Mouse (Mus musculus) liver, embryonic 12.5 days (tissue): ENCODE data around the gene Id3. TPM values are rescaled to one million over a fixed set of nuclear protein-coding genes. Genes with fewer than 3 reads are reported as not detected.
"Not testable (repeated sequence)": the region's sequence is repeated elsewhere in the genome, so short reads cannot be mapped to it uniquely, and the experiment has no call there.

Source experiments
- ATAC-seq: fragments of 200-750 bp; cut with Nextera tagmentation; 2 replicates; pipeline ENCODE4 v1.8.0; 2017; ENCODE audit warnings: moderate number of reproducible peaks, mild to moderate bottlenecking, moderate library complexity
- H3K27ac ChIP-seq: fragments of 300-500 bp; sonication (generic); 2 replicates; pipeline ENCODE4 v1.5.1; 2016; ENCODE audit warnings: mild to moderate bottlenecking
- H3K27me3 ChIP-seq: fragments of 300-500 bp; sonication (generic); replicated peaks from 2 replicates; pipeline ENCODE4 v1.6.1; 2016; ENCODE audit warnings: mild to moderate bottlenecking, moderate library complexity
- H3K36me3 ChIP-seq: fragments of 300-500 bp; sonication (generic); 2 replicates; pipeline ENCODE4 v1.6.1; 2016; ENCODE audit warnings: mild to moderate bottlenecking, moderate library complexity
- H3K4me1 ChIP-seq: fragments of 300-500 bp; sonication (generic); 2 replicates; pipeline ENCODE4 v1.6.1; 2016
- H3K4me2 ChIP-seq: fragments of 300-500 bp; sonication (generic); 2 replicates; pipeline ENCODE4 v1.6.1; 2016; ENCODE audit warnings: mild to moderate bottlenecking, moderate library complexity
- H3K4me3 ChIP-seq: fragments of 300-500 bp; sonication (generic); 2 replicates; pipeline ENCODE4 v1.5.1; 2016; ENCODE audit warnings: mild to moderate bottlenecking, moderate library complexity
- H3K9ac ChIP-seq: fragments of 300-500 bp; sonication (generic); 2 replicates; pipeline ENCODE4 v1.6.1; 2016; ENCODE audit warnings: mild to moderate bottlenecking, moderate library complexity
- H3K9me3 ChIP-seq: fragments of 300-500 bp; sonication (generic); replicated peaks from 2 replicates; pipeline ENCODE4 v1.6.1; 2016; ENCODE audit warnings: mild to moderate bottlenecking, moderate library complexity
- WGBS: fragments of 180-500 bp; shearing (Covaris S2); methylation state at CpG from one replicate; pipeline ENCODE4 v1.1.7; 2016; ENCODE audit not compliant: insufficient replicate concordance; 5-methylcytosine and 5-hydroxymethylcytosine counted together
- polyA plus RNA-seq: library from polyadenylated mRNA; unstranded; fragments of >200 nt; fragmentation: Nextera tagmentation; extraction: Ambion mirVana; gene quantifications from 2 replicates; pipeline ENCODE4 v1.2.1, GENCODE M21; 2016

Id3 gene
- polyA plus RNA-seq: 80.9 and 88.1 TPM in 2 replicates

DNA sequence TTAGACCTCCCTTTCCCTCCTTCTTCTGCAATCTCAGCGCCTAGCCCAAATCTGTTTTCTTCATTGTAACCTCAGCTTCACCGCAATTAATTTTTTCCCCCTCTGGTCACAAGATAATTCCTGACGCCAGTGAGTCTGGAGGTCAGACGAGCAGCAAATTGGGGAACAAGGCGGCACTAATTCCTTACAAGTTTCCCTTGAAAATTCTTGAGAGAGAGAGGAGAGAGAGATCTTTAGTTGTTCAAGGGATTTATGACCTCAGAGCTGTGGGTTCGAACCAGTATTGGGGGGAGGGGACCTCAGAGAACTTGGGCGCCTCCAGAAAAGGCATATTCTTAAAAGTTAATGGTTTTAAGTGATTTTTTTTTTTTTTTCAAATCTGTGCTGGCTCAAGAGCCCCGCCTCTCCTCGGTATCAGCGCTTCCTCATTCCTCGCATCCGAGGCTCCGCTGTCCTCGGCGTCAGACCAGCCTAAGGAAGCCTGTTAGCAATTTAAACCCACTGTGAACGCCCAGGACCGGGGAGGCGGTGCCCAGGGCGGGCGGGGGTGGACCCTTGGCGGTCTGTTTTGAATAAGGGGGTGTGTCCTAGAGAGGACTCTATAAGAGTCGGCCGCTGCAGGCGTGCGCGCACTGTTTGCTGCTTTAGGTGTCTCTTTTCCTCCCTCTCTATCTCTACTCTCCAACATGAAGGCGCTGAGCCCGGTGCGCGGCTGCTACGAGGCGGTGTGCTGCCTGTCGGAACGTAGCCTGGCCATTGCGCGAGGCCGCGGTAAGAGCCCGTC is at the start of gene Id3:
Gene Id3 (plus strand): TSS at position 305 of the 784 bp plus-strand sequence.
- under 1% methylated on average over 39 of the region's 39 CpGs for WGBS
- Histone ChIP-seq H3K9me3 (no peaks in the 10 kb centered on the region), H3K27me3 (peaks cover 100% of the 10 kb centered on the region), H3K9ac (peak within 1 kb of the TSS; percentile 58), H3K4me3 (peak within 1 kb of the TSS; percentile 58), H3K36me3 (no peaks in the 10 kb centered on the region), H3K27ac (peak within 1 kb of the TSS; percentile 79), H3K4me1 (peaks cover 88% of the 10 kb centered on the region), H3K4me2 (peak within 1 kb of the TSS; percentile 60)
- ATAC-seq: peak; percentile 76

DNA sequence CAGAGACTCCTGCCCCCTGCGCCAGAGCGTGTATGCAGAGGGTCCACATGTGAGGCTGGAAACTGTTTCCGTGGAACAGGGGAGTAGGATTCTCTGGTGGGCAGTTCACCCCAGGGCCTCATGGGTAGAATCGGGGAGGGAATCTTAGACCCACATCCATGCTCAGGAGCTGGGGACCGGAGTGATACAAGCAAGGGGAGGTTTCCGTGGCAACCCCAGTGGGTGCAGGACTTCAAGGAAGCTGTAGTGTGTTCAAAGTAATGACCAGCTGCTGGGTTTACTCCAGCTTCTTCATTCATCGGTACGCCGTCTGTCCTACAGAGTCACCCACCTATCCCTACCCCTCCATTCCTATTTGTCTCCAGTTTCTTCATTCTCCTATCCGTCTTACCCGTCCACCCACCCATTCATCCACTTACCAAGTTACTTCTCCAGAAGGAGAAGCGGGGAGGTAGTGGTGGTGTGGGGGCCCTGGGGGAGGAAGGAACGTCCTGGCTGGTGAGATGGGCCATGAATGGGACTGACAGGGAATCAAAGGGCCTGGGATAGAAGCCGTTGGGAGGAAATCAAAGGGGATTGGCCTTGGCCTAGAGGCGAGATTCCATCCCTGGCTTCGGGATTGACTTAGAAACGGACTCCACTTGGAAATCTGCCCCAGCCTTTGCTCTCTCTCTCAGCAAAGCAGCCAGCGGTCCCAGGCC is 48.6 kb upstream of the Id3 start:
- Histone ChIP-seq H3K4me3 (no peak overlapping the region), H3K4me2 (no peak overlapping the region), H3K4me1 (no peaks in the 10 kb centered on the region), H3K27ac (no peak overlapping the region), H3K36me3 (no peaks in the 10 kb centered on the region), H3K9me3 (no peaks in the 10 kb centered on the region), H3K27me3 (peaks cover 16% of the 10 kb centered on the region), H3K9ac (no peak overlapping the region)
- ATAC-seq: no peak
- 72% methylated on average over 18 of the region's 18 CpGs for WGBS

- no peaks in the 10 kb centered on the region for H3K4me1 ChIP-seq
- H3K9me3 ChIP-seq: no peaks in the 10 kb centered on the region
- H3K36me3 ChIP-seq: no peaks in the 10 kb centered on the region
- no peak overlapping the region for H3K4me3 ChIP-seq
- H3K9ac ChIP-seq: no peak overlapping the region
- H3K27me3 ChIP-seq: peaks cover 21% of the 10 kb centered on the region
- WGBS: 53% methylated on average over 9 of the region's 9 CpGs
- H3K4me2 ChIP-seq: no peak overlapping the region
- 0 out of 2 replicates have a peak, but pooled peaks have one; percentile 30 for ATAC-seq
- no peak overlapping the region for H3K27ac ChIP-seq
These were observed 47.7 kb upstream of the Id3 start for GRCm38 (mm10) chr4:136095490-136096105.

DNA sequence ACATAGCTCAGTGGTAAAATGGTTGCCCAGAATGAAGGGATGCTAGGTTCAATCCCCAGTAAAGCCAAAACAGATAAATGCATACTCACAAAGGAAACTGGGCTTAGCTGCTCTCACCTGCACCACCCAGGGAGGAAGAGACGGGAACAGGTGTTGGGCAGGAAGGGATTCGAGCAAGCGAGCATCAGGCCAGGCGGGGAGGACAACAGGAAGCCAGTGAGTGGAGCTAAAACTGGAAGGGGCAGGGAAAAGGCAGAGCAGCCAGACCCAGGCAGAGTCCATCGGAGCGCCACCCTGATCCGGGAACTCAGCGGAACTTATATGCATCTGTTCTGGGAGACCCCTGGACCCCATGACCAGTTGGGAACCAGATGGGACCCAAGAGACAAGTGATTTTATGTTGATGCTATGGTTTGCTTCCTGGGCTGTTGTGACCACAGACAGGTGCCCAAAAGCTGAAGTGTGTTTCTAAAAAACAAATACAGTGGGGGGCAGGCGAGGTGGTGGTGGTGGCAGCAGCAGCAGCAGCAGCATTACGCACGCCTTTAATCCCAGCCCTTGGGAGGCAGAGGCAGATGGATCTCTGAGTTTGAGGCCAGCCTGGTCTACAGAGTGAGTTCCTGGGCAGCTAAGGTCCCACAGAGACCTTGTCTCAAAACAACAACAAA is 46.7 kb upstream of the Id3 start:
- Histone ChIP-seq H3K27ac (no peak overlapping the region), H3K4me1 (no peaks in the 10 kb centered on the region), H3K9me3 (no peaks in the 10 kb centered on the region), H3K4me3 (no peak overlapping the region), H3K4me2 (no peak overlapping the region), H3K36me3 (no peaks in the 10 kb centered on the region), H3K9ac (no peak overlapping the region), H3K27me3 (peaks cover 30% of the 10 kb centered on the region)
- ATAC-seq: no peak
- WGBS: 42% methylated on average over 11 of the region's 11 CpGs

GRCm38 (mm10) chr4:136098446-136098845 is 44.9 kb upstream of the Id3 start:
- WGBS: 57% methylated on average over 3 of the region's 3 CpGs
- no peak overlapping the region for H3K4me2 ChIP-seq
- H3K36me3 ChIP-seq: no peaks in the 10 kb centered on the region
- H3K27me3 ChIP-seq: peaks cover 35% of the 10 kb centered on the region
- ATAC-seq: no peak
- H3K4me3 ChIP-seq: no peak overlapping the region
- no peak overlapping the region for H3K27ac ChIP-seq
- no peaks in the 10 kb centered on the region for H3K9me3 ChIP-seq
- H3K4me1 ChIP-seq: no peaks in the 10 kb centered on the region
- H3K9ac ChIP-seq: no peak overlapping the region

DNA sequence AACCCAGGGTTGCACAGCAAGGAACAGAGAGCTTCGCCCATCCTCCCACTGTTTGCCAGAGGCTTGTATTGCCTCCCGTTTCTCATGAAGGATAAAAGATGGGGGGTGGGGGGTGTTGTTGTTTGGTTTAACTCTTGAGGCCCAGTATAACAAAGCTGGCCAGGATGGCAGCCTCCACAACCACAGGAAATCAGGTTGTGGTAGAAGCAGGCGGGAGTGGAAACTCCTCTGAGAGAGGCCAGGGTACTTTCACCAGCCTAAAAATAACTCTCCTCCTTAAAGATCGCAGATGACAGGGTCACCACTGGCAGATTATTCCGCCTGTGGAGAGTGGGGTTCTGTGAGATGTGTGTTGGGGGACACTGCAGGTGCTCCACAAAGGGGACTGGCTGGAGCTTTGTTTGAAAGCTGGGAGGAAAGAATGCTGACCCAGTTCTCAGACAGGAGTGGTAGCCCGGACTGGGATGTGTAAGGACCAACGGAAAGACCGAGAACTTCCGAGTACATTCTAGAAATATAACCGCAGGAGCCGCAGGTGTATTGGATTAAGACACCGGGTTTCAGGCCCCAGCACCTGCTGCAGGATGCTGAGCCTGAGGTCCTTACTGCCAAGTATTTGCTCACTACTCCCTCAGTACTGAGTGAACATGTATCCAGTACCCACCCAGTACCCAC is 42.8 kb upstream of the Id3 start:
- WGBS: 42% methylated on average over 12 of the region's 12 CpGs
- peaks cover 55% of the 10 kb centered on the region for H3K27me3 ChIP-seq
- H3K4me1 ChIP-seq: peaks cover 8% of the 10 kb centered on the region; the same call in 1 of the 2 replicates
- H3K9me3 ChIP-seq: no peaks in the 10 kb centered on the region
- no peaks in the 10 kb centered on the region for H3K36me3 ChIP-seq
- no peak overlapping the region for H3K9ac ChIP-seq
- ATAC-seq: no peak
- H3K27ac ChIP-seq: no peak overlapping the region
- no peak overlapping the region for H3K4me3 ChIP-seq
- no peak overlapping the region for H3K4me2 ChIP-seq

DNA sequence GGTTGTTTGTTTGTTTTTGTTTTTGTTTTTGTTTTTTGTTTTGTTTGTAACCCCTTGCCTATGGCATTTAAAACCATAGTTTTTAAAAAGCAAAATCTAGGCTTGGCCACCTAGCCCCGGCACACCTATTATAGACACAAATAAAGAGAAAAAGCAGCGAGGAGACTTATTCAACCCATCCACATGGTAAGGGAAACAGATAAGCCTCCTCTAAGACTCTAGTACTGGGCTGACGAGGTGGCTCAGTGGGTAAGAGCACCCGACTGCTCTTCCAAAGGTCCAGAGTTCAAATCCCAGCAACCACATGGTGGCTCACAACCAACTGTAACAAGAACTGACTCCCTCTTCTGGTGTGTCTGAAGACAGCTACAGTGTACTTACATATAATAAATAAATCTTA is 41.5 kb upstream of the Id3 start:
- ATAC-seq, H3K4me3 ChIP-seq: not testable (repeated sequence)
- 56% methylated on average over 4 of the region's 4 CpGs for WGBS

GRCm38 (mm10) chr4:136104590-136105337 is 38.5 kb upstream of the Id3 start:
- Histone ChIP-seq H3K4me3 (no peak overlapping the region), H3K9me3 (no peaks in the 10 kb centered on the region), H3K27ac (no peak overlapping the region), H3K27me3 (peaks cover 50% of the 10 kb centered on the region), H3K36me3 (no peaks in the 10 kb centered on the region), H3K4me1 (peaks cover 8% of the 10 kb centered on the region; the same call in 1 of the 2 replicates), H3K9ac (no peak overlapping the region), H3K4me2 (peak overlapping the region; percentile 18)
- 25% methylated on average over 18 of the region's 18 CpGs for WGBS
- ATAC-seq: no peak

More for the DNA sequence above, 41.5 kb upstream of the Id3 start:
- not testable (repeated sequence) for H3K9ac ChIP-seq, H3K27ac ChIP-seq, H3K36me3 ChIP-seq, H3K4me2 ChIP-seq, H3K4me1 ChIP-seq, H3K9me3 ChIP-seq
- peaks cover 50% of the 10 kb centered on the region for H3K27me3 ChIP-seq

DNA sequence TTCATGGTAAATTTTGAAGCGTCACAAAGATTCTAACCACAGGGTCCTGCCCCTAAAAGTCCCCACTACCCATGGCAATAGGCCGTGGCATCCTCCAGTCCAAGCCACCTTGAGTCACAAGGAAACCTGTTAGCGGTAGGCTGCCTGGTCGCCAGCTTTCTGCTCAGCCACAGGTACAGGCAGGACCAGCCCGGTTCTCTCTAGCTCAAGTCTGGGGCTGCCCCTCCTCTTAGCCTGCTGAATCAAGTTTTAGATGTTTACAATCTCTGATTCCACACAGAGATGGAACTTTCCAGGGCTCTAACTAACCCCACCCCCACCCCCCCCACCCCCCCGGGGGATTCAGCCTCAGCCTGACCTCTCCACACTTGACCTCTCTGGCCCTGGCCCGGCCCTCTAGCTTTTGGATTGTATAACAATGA is 36.4 kb upstream of the Id3 start:
- Histone ChIP-seq H3K4me2 (no peak overlapping the region), H3K4me1 (peaks cover 8% of the 10 kb centered on the region; the same call in 1 of the 2 replicates), H3K27me3 (peaks cover 39% of the 10 kb centered on the region), H3K36me3 (no peaks in the 10 kb centered on the region), H3K4me3 (no peak overlapping the region), H3K9me3 (no peaks in the 10 kb centered on the region), H3K9ac (no peak overlapping the region), H3K27ac (no peak overlapping the region)
- WGBS: 59% methylated on average over 7 of the region's 7 CpGs
- no peak for ATAC-seq

- Histone ChIP-seq H3K27me3 (peaks cover 33% of the 10 kb centered on the region), H3K36me3 (no peaks in the 10 kb centered on the region), H3K9ac (no peak overlapping the region), H3K27ac (no peak overlapping the region), H3K4me1 (peaks cover 8% of the 10 kb centered on the region; the same call in 1 of the 2 replicates), H3K9me3 (no peaks in the 10 kb centered on the region), H3K4me2 (no peak overlapping the region), H3K4me3 (no peak overlapping the region)
- no peak for ATAC-seq
- WGBS: 69% methylated on average over 2 of the region's 2 CpGs
These were observed 34.1 kb upstream of the Id3 start for GRCm38 (mm10) chr4:136109153-136109552.
